Mouse (Mus musculus): Measurements from ENCODE around the gene Bbc3.

GRCm38 (mm10) chr7:16357602-16358001 is 49.4 kb downstream of the Bbc3 start:
- no peak for TF ChIP-seq CTCF (IDR thresholded peaks at IDR 0.05; ENCODE audit: control insufficient read depth, insufficient read depth, low read length)
- no peak for TF ChIP-seq POLR2A (IDR thresholded peaks at IDR 0.05; ENCODE audit: borderline replicate concordance, control insufficient read depth, low read depth, low read length)
